Mouse (Mus musculus): ENCODE results near the gene Atp6v1b1.

Atp6v1b1 gene

GRCm38 (mm10) chr6:83715461-83716196, 27.2 kb upstream of the Atp6v1b1 start:
- DNase-seq (ENCODE audit: low spot score), result peak; percentile 61

- DNase-seq (ENCODE audit: low spot score), result no peak
Observed at GRCm38 (mm10) chr6:83717026-83717425, 25.8 kb upstream of the Atp6v1b1 start.

GRCm38 (mm10) chr6:83722526-83722925, 20.3 kb upstream of the Atp6v1b1 start:
- DNase-seq (ENCODE audit: low spot score), result no peak

- DNase-seq (ENCODE audit: low spot score), result no peak
Observed at GRCm38 (mm10) chr6:83727178-83727577, 15.6 kb upstream of the Atp6v1b1 start.

- no peak for DNase-seq (ENCODE audit: low spot score)
Observed at GRCm38 (mm10) chr6:83728488-83728887, 14.3 kb upstream of the Atp6v1b1 start.

- DNase-seq (ENCODE audit: low spot score), result no peak
Observed at GRCm38 (mm10) chr6:83729350-83729970, 13.3 kb upstream of the Atp6v1b1 start.

- peak; percentile 80 for DNase-seq (ENCODE audit: low spot score)
Observed at GRCm38 (mm10) chr6:83731128-83731527, 11.7 kb upstream of the Atp6v1b1 start.

GRCm38 (mm10) chr6:83737311-83737710, 5.5 kb upstream of the Atp6v1b1 start:
- DNase-seq (ENCODE audit: low spot score), result no peak

GRCm38 (mm10) chr6:83738596-83738995, 4.2 kb upstream of the Atp6v1b1 start:
- DNase-seq (ENCODE audit: low spot score), result no peak

GRCm38 (mm10) chr6:83743212-83743611, 422 bp downstream of the Atp6v1b1 start:
- no peak for DNase-seq (ENCODE audit: low spot score)

GRCm38 (mm10) chr6:83744126-83744525, 1.3 kb downstream of the Atp6v1b1 start:
- no peak for DNase-seq (ENCODE audit: low spot score)

- no peak for DNase-seq (ENCODE audit: low spot score)
Observed at GRCm38 (mm10) chr6:83744557-83744956, 1.8 kb downstream of the Atp6v1b1 start.

GRCm38 (mm10) chr6:83745466-83745865, 2.7 kb downstream of the Atp6v1b1 start:
- DNase-seq (ENCODE audit: low spot score), result no peak

GRCm38 (mm10) chr6:83749286-83749685, 6.5 kb downstream of the Atp6v1b1 start:
- DNase-seq (ENCODE audit: low spot score), result peak; percentile 15

GRCm38 (mm10) chr6:83750171-83750684, 7.4 kb downstream of the Atp6v1b1 start:
- peak; percentile 83 for DNase-seq (ENCODE audit: low spot score)

GRCm38 (mm10) chr6:83756051-83756450, 13.3 kb downstream of the Atp6v1b1 start:
- no peak for DNase-seq (ENCODE audit: low spot score)

GRCm38 (mm10) chr6:83762344-83762743, 19.6 kb downstream of the Atp6v1b1 start, which contains the start of gene Ankrd53:
Gene Ankrd53 (plus strand): TSS chr6:83762644.
- DNase-seq (ENCODE audit: low spot score), result no peak

- peak; percentile 62 for DNase-seq (ENCODE audit: low spot score)
Observed at GRCm38 (mm10) chr6:83762880-83763431, 20.2 kb downstream of the Atp6v1b1 start.

GRCm38 (mm10) chr6:83766982-83767381, 24.2 kb downstream of the Atp6v1b1 start:
- no peak for DNase-seq (ENCODE audit: low spot score)

- no peak for DNase-seq (ENCODE audit: low spot score)
Observed at GRCm38 (mm10) chr6:83768485-83768884, 25.7 kb downstream of the Atp6v1b1 start.

GRCm38 (mm10) chr6:83774126-83774525, 31.3 kb downstream of the Atp6v1b1 start:
- DNase-seq (ENCODE audit: low spot score), result no peak

GRCm38 (mm10) chr6:83774781-83775563, 32.2 kb downstream of the Atp6v1b1 start:
- peak; percentile 17 for DNase-seq (ENCODE audit: low spot score)

Measured in embryo, embryonic 10 days (tissue).